Mouse (Mus musculus): Measurements from ENCODE around the gene Sh3bgrl2. TPM values are rescaled to one million over a fixed set of nuclear protein-coding genes. Genes with fewer than 3 reads are reported as not detected.

Sh3bgrl2 gene
- polyA plus RNA-seq, 1 experiment from 2014 or later: 10.5 TPM

- Histone ChIP-seq H3K9ac (ENCODE audit: low read length) (no peak overlapping the region), H3K4me2 (ENCODE audit: low read depth) (no peak overlapping the region), H3K27ac (ENCODE audit: low read depth, low read length) (no peak overlapping the region), H3K9me3 (ENCODE audit: control insufficient read depth, low read length) (no peaks in the 10 kb centered on the region), H3K4me1 (ENCODE audit: control insufficient read depth, insufficient read depth, low read length) (peaks cover 5% of the 10 kb centered on the region), H3K27me3 (ENCODE audit: control insufficient read depth, insufficient read depth, low read length) (no peaks in the 10 kb centered on the region), H3K36me3 (ENCODE audit: control insufficient read depth, insufficient read depth, low read length) (no peaks in the 10 kb centered on the region), H3K4me3 (ENCODE audit: low read depth, low read length) (no peak overlapping the region)
- DNase-seq (ENCODE audit: low spot score): no peak
- ATAC-seq (ENCODE audit: insufficient read depth, low FRiP score, low TSS enrichment): no peak
- 65% methylated on average over 5 of the region's 5 CpGs for WGBS
Observed at GRCm38 (mm10) chr9:83625085-83625484, 77.0 kb downstream of the Sh3bgrl2 start.

DNA sequence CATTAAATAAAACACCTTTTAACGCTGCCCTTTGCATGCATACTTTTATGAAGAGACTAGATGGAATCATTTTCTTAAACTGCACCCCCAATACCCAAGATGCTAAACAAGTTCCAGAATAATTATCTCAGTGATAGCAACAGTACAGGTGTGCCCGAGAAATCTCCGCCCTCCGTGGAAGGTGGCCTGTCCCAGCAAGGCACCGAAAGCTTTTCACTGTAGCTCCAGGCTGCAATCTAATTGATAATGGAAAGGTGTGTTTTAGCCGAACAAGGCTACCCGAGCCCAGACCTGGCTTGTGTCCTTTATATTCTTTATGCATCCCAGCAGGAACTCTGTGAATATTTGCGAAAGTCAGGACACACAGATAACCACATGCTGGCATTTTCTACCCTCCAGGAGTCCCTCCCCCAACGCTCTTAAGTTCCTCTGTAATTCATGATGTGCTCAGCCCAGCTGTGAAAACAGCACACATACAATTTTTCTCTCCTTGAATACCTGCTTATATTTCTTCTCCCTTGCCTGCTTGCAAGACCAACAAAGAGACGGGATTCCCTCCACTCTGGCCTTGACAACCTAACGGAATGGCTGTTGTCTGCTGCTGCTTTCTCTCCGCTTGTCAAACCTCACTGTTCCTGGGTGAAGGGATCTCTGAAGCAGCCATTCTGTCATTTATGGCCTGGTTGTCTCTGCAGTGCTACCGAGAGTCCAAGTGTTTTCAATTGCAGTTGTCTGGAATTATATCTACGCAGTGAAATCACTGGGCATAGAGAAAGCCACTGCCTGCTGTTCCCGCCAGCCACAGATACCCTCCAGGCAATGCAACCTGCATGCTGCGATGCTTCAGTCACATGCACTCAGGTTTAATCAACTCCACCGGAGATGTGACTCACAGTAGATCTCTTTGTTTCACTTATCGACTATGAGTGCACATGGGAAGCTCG lies 80.8 kb downstream of the Sh3bgrl2 start:
- H3K27ac ChIP-seq (ENCODE audit: low read depth, low read length): 0 out of 2 replicates have a peak overlapping the region, but pooled peaks have one; percentile 51
- no peaks in the 10 kb centered on the region for H3K9me3 ChIP-seq (ENCODE audit: control insufficient read depth, low read length)
- H3K4me2 ChIP-seq (ENCODE audit: low read depth): 0 out of 2 replicates have a peak overlapping the region, but pooled peaks have one; percentile 5
- H3K36me3 ChIP-seq (ENCODE audit: control insufficient read depth, insufficient read depth, low read length): no peaks in the 10 kb centered on the region
- 32% methylated on average over 19 of the region's 19 CpGs for WGBS
- no peaks in the 10 kb centered on the region for H3K27me3 ChIP-seq (ENCODE audit: control insufficient read depth, insufficient read depth, low read length)
- H3K4me1 ChIP-seq (ENCODE audit: control insufficient read depth, insufficient read depth, low read length): peaks cover 5% of the 10 kb centered on the region
- H3K9ac ChIP-seq (ENCODE audit: low read length): no peak overlapping the region
- DNase-seq (ENCODE audit: low spot score) (no peak), ATAC-seq (ENCODE audit: insufficient read depth, low FRiP score, low TSS enrichment) (0 out of 2 replicates have a peak, but pooled peaks have one; percentile 41)
- H3K4me3 ChIP-seq (ENCODE audit: low read depth, low read length): no peak overlapping the region

DNA sequence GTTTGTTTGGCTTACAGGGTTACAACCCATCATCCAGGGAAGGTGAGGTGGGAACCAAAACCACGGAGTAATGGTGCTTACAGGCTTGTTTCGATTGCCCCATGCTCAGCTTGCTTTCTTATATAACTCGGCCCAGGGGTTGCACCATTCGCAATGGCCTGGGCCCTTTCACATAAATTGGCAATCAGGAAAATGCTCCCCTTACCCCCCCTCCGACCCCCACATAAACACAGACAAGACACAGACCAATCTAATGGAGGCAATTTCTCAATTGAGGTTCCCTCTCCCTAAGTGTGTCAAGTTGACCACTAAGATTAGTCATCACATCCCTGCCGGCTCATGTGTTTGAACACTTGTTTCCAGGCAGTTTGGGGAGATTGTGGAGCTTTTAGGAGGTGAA lies 82.2 kb downstream of the Sh3bgrl2 start:
- ATAC-seq (ENCODE audit: insufficient read depth, low FRiP score, low TSS enrichment) (no peak), DNase-seq (ENCODE audit: low spot score) (no peak)
- H3K27me3 ChIP-seq (ENCODE audit: control insufficient read depth, insufficient read depth, low read length): no peaks in the 10 kb centered on the region
- no peak overlapping the region for H3K27ac ChIP-seq (ENCODE audit: low read depth, low read length)
- 75% methylated on average over 6 of the region's 6 CpGs for WGBS
- H3K4me1 ChIP-seq (ENCODE audit: control insufficient read depth, insufficient read depth, low read length): peaks cover 5% of the 10 kb centered on the region
- H3K36me3 ChIP-seq (ENCODE audit: control insufficient read depth, insufficient read depth, low read length): no peaks in the 10 kb centered on the region
- no peak overlapping the region for H3K9ac ChIP-seq (ENCODE audit: low read length)
- H3K9me3 ChIP-seq (ENCODE audit: control insufficient read depth, low read length): no peaks in the 10 kb centered on the region
- no peak overlapping the region for H3K4me2 ChIP-seq (ENCODE audit: low read depth)
- H3K4me3 ChIP-seq (ENCODE audit: low read depth, low read length): no peak overlapping the region

DNA sequence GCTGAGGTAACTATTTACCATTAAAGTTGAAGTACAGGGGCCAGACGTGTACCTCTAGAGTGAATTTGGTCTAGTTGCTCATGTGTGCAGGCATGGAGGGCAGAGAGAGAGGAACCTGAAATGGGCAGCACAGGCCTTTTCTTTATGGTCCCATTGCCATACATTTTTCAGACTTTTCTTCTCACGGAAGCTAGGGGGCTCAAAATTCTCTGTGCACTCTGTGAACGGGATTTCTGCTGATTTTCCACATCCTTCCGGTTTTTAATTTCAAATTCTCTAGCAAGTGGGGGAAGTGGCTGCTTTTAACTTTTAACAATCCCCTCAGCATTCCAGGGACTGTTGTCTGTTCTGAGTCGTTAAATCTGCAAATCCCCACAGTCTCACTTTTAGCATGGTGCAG lies 83.8 kb downstream of the Sh3bgrl2 start:
- DNase-seq (ENCODE audit: low spot score): no peak
- no peaks in the 10 kb centered on the region for H3K27me3 ChIP-seq (ENCODE audit: control insufficient read depth, insufficient read depth, low read length)
- peaks cover 5% of the 10 kb centered on the region for H3K4me1 ChIP-seq (ENCODE audit: control insufficient read depth, insufficient read depth, low read length)
- ATAC-seq (ENCODE audit: insufficient read depth, low FRiP score, low TSS enrichment): no peak
- no peaks in the 10 kb centered on the region for H3K36me3 ChIP-seq (ENCODE audit: control insufficient read depth, insufficient read depth, low read length)
- no peak overlapping the region for H3K27ac ChIP-seq (ENCODE audit: low read depth, low read length)
- WGBS: 61% methylated on average over 5 of the region's 5 CpGs
- H3K9ac ChIP-seq (ENCODE audit: low read length): no peak overlapping the region
- no peak overlapping the region for H3K4me3 ChIP-seq (ENCODE audit: low read depth, low read length)
- no peak overlapping the region for H3K4me2 ChIP-seq (ENCODE audit: low read depth)
- no peaks in the 10 kb centered on the region for H3K9me3 ChIP-seq (ENCODE audit: control insufficient read depth, low read length)

- no peak overlapping the region for H3K27ac ChIP-seq (ENCODE audit: low read depth, low read length)
- H3K27me3 ChIP-seq (ENCODE audit: control insufficient read depth, insufficient read depth, low read length): no peaks in the 10 kb centered on the region
- no peaks in the 10 kb centered on the region for H3K9me3 ChIP-seq (ENCODE audit: control insufficient read depth, low read length)
- H3K36me3 ChIP-seq (ENCODE audit: control insufficient read depth, insufficient read depth, low read length): no peaks in the 10 kb centered on the region
- no peak overlapping the region for H3K4me2 ChIP-seq (ENCODE audit: low read depth)
- no peaks in the 10 kb centered on the region for H3K4me1 ChIP-seq (ENCODE audit: control insufficient read depth, insufficient read depth, low read length)
- no peak for DNase-seq (ENCODE audit: low spot score)
- no peak overlapping the region for H3K4me3 ChIP-seq (ENCODE audit: low read depth, low read length)
- no peak overlapping the region for H3K9ac ChIP-seq (ENCODE audit: low read length)
- WGBS: 37% methylated on average over 3 of the region's 3 CpGs
- ATAC-seq (ENCODE audit: insufficient read depth, low FRiP score, low TSS enrichment): no peak
Observed at GRCm38 (mm10) chr9:83634703-83635102, 86.6 kb downstream of the Sh3bgrl2 start.

GRCm38 (mm10) chr9:83635997-83636396 lies 87.9 kb downstream of the Sh3bgrl2 start:
- no peak overlapping the region for H3K4me2 ChIP-seq (ENCODE audit: low read depth)
- no peak overlapping the region for H3K4me3 ChIP-seq (ENCODE audit: low read depth, low read length)
- DNase-seq (ENCODE audit: low spot score) (peak; percentile 30), ATAC-seq (ENCODE audit: insufficient read depth, low FRiP score, low TSS enrichment) (no peak)
- 0 out of 2 replicates have a peak overlapping the region, but pooled peaks have one; percentile 34 for H3K27ac ChIP-seq (ENCODE audit: low read depth, low read length)
- no peak overlapping the region; the same call in none of the 2 replicates for H3K9ac ChIP-seq (ENCODE audit: low read length)
- WGBS: 2% methylated on average over 7 of the region's 7 CpGs
- no peaks in the 10 kb centered on the region for H3K36me3 ChIP-seq (ENCODE audit: control insufficient read depth, insufficient read depth, low read length)
- no peaks in the 10 kb centered on the region for H3K4me1 ChIP-seq (ENCODE audit: control insufficient read depth, insufficient read depth, low read length)
- no peaks in the 10 kb centered on the region for H3K27me3 ChIP-seq (ENCODE audit: control insufficient read depth, insufficient read depth, low read length)
- H3K9me3 ChIP-seq (ENCODE audit: control insufficient read depth, low read length): no peaks in the 10 kb centered on the region

- DNase-seq (ENCODE audit: low spot score) (no peak), ATAC-seq (ENCODE audit: insufficient read depth, low FRiP score, low TSS enrichment) (no peak)
- no peaks in the 10 kb centered on the region for H3K9me3 ChIP-seq (ENCODE audit: control insufficient read depth, low read length)
- H3K4me2 ChIP-seq (ENCODE audit: low read depth): no peak overlapping the region
- WGBS: 75% methylated on average over 4 of the region's 4 CpGs
- no peaks in the 10 kb centered on the region for H3K27me3 ChIP-seq (ENCODE audit: control insufficient read depth, insufficient read depth, low read length)
- no peak overlapping the region for H3K27ac ChIP-seq (ENCODE audit: low read depth, low read length)
- H3K4me1 ChIP-seq (ENCODE audit: control insufficient read depth, insufficient read depth, low read length): no peaks in the 10 kb centered on the region
- H3K4me3 ChIP-seq (ENCODE audit: low read depth, low read length): no peak overlapping the region
- no peak overlapping the region for H3K9ac ChIP-seq (ENCODE audit: low read length)
- no peaks in the 10 kb centered on the region for H3K36me3 ChIP-seq (ENCODE audit: control insufficient read depth, insufficient read depth, low read length)
Observed at GRCm38 (mm10) chr9:83643139-83643538, 95.0 kb downstream of the Sh3bgrl2 start.

- Histone ChIP-seq H3K36me3 (ENCODE audit: control insufficient read depth, insufficient read depth, low read length) (no peaks in the 10 kb centered on the region), H3K4me1 (ENCODE audit: control insufficient read depth, insufficient read depth, low read length) (no peaks in the 10 kb centered on the region), H3K9me3 (ENCODE audit: control insufficient read depth, low read length) (no peaks in the 10 kb centered on the region), H3K27ac (ENCODE audit: low read depth, low read length) (no peak overlapping the region), H3K4me3 (ENCODE audit: low read depth, low read length) (no peak overlapping the region), H3K27me3 (ENCODE audit: control insufficient read depth, insufficient read depth, low read length) (no peaks in the 10 kb centered on the region), H3K4me2 (ENCODE audit: low read depth) (no peak overlapping the region), H3K9ac (ENCODE audit: low read length) (no peak overlapping the region)
- 49% methylated on average over 4 of the region's 4 CpGs for WGBS
- DNase-seq (ENCODE audit: low spot score) (no peak), ATAC-seq (ENCODE audit: insufficient read depth, low FRiP score, low TSS enrichment) (no peak)
Observed at GRCm38 (mm10) chr9:83643833-83644232, 95.7 kb downstream of the Sh3bgrl2 start.

- Histone ChIP-seq H3K4me3 (ENCODE audit: low read depth, low read length) (no peak overlapping the region), H3K27me3 (ENCODE audit: control insufficient read depth, insufficient read depth, low read length) (no peaks in the 10 kb centered on the region), H3K9ac (ENCODE audit: low read length) (no peak overlapping the region), H3K4me1 (ENCODE audit: control insufficient read depth, insufficient read depth, low read length) (no peaks in the 10 kb centered on the region), H3K9me3 (ENCODE audit: control insufficient read depth, low read length) (no peaks in the 10 kb centered on the region), H3K27ac (ENCODE audit: low read depth, low read length) (no peak overlapping the region), H3K4me2 (ENCODE audit: low read depth) (no peak overlapping the region), H3K36me3 (ENCODE audit: control insufficient read depth, insufficient read depth, low read length) (no peaks in the 10 kb centered on the region)
- no peak for DNase-seq (ENCODE audit: low spot score)
- no peak for ATAC-seq (ENCODE audit: insufficient read depth, low FRiP score, low TSS enrichment)
- 92% methylated on average over 2 of the region's 2 CpGs for WGBS
Observed at GRCm38 (mm10) chr9:83646215-83646614, 98.1 kb downstream of the Sh3bgrl2 start.
